ENCODE assay signal across 24 mouse cellular contexts in genomic region chr9:77404458-77404857, GRCm38 (mm10). TPM values are rescaled to one million over a fixed set of nuclear protein-coding genes. Genes with fewer than 3 reads are reported as not detected.
"Had no signal": no experiment of that assay in that cellular context is flagged by ENCODE, and none has a peak within 500 bp of the region (broad histone marks: within the 10 kb centered on the region; RNA-seq: fewer than 3 reads in every experiment).

No protein-coding gene starts in this region.

- H3K4me2 ChIP-seq: heart, embryonic 11.5 days; heart, embryonic 13.5 days; heart, embryonic 15.5 days; hindbrain, embryonic 13.5 days; hindbrain, embryonic 15.5 days; kidney, embryonic 15.5 days; limb, embryonic 12.5 days had no signal

- H3K9me3 ChIP-seq: heart, embryonic 13.5 days; heart, embryonic 15.5 days; hindbrain, embryonic 13.5 days; hindbrain, embryonic 15.5 days; kidney, embryonic 15.5 days; limb, embryonic 10.5 days; limb, embryonic 12.5 days had no signal

- H3K4me1 ChIP-seq: heart, embryonic 15.5 days; hindbrain, embryonic 13.5 days; hindbrain, embryonic 15.5 days; kidney, embryonic 15.5 days; limb, embryonic 10.5 days; limb, embryonic 12.5 days had no signal

- H3K9ac ChIP-seq: heart, embryonic 13.5 days; heart, embryonic 15.5 days; hindbrain, embryonic 13.5 days; hindbrain, embryonic 15.5 days; kidney, embryonic 15.5 days; limb, embryonic 12.5 days had no signal

- DNase-seq: gastrocnemius, adult 2 months; gastrocnemius, postnatal 10 days; gastrocnemius, postnatal 25 days; heart, adult 11 months; heart, adult 2 months; heart, postnatal 14 days; heart, postnatal 36 days; kidney, adult 11 months; kidney, postnatal 14 days; kidney, postnatal 36 days had no signal

- H3K27me3 ChIP-seq: heart, embryonic 13.5 days; heart, embryonic 15.5 days; hindbrain, embryonic 13.5 days; hindbrain, embryonic 15.5 days; kidney, embryonic 15.5 days; limb, embryonic 12.5 days had no signal

- ATAC-seq: hindbrain, postnatal 0 days; intestine, embryonic 16.5 days had no signal

- H3K36me3 ChIP-seq: heart, embryonic 13.5 days; heart, embryonic 15.5 days; hindbrain, embryonic 13.5 days; hindbrain, embryonic 15.5 days; kidney, embryonic 15.5 days; limb, embryonic 10.5 days; limb, embryonic 12.5 days had no signal

- H3K27ac ChIP-seq: gastrocnemius, adult 2 months; heart, adult 2 months; heart, embryonic 13.5 days; heart, embryonic 15.5 days; hindbrain, embryonic 13.5 days; hindbrain, embryonic 15.5 days; hindbrain, postnatal 0 days; kidney, embryonic 15.5 days; kidney, postnatal 0 days; left cerebral cortex, adult 2 months; limb, embryonic 10.5 days; limb, embryonic 12.5 days had no signal

- H3K4me3 ChIP-seq: gastrocnemius, adult 2 months; heart, adult 2 months; heart, embryonic 13.5 days; heart, embryonic 15.5 days; hindbrain, embryonic 13.5 days; hindbrain, embryonic 15.5 days; kidney, embryonic 15.5 days; left cerebral cortex, adult 2 months; limb, embryonic 10.5 days; limb, embryonic 12.5 days had no signal

RNA-seq across cellular contexts. Expression of gene Mlip, which starts 51.7 kb away (rescaled TPM):
- total RNA-seq: hematopoietic stem cell, adult 5-6 weeks; liver, adult 2 months had no signal
- polyA plus RNA-seq: liver, adult 2 months had no signal
